Mouse (Mus musculus) B cell, adult 67 days (primary cell): ENCODE measurements around the gene Olfr1224-ps1. TPM values are rescaled to one million over a fixed set of nuclear protein-coding genes. Genes with fewer than 3 reads are reported as not detected.

Experiments used
- total RNA-seq, 2 experiments: library from RNA; stranded (reverse); gene quantifications; 4 replicates each; pipeline ENCODE4 v1.2.4; 2023

Olfr1224-ps1 gene
- not detected for total RNA-seq

GRCm38 (mm10) chr2:89163991-89164390, at the start of gene Olfr1224-ps1:
TSS of gene Olfr1224-ps1 (minus strand) at chr2:89164091.

GRCm38 (mm10) chr2:89199948-89200347, 36.1 kb upstream of the Olfr1224-ps1 start, which contains the start of gene Olfr1226:
TSS of gene Olfr1226 (minus strand) at chr2:89200048.

GRCm38 (mm10) chr2:89174569-89174968, 10.7 kb upstream of the Olfr1224-ps1 start, which contains the start of gene Olfr1225:
TSS of gene Olfr1225 (minus strand) at chr2:89174669.

GRCm38 (mm10) chr2:89151460-89151859, 12.4 kb downstream of the Olfr1224-ps1 start, which contains the start of gene Olfr1223:
TSS of gene Olfr1223 (minus strand) at chr2:89151560.

GRCm38 (mm10) chr2:89132954-89133353, 30.9 kb downstream of the Olfr1224-ps1 start, which contains the start of gene Olfr1222:
TSS of gene Olfr1222 (minus strand) at chr2:89133054.

GRCm38 (mm10) chr2:89117183-89117582, 46.7 kb downstream of the Olfr1224-ps1 start, which contains the start of gene Olfr1221:
TSS of gene Olfr1221 (minus strand) at chr2:89117283.

GRCm38 (mm10) chr2:89106735-89107134, 57.2 kb downstream of the Olfr1224-ps1 start, which contains the start of gene Olfr1220:
TSS of gene Olfr1220 (minus strand) at chr2:89106835.

Other genes with a start within 250 kb of the Olfr1224-ps1 start
- not detected for gene Olfr1209, start 248.9 kb downstream of the Olfr1224-ps1 start, total RNA-seq
- not detected for gene Olfr1211, start 226.0 kb downstream of the Olfr1224-ps1 start, total RNA-seq
- gene Olfr1212, start 210.1 kb downstream of the Olfr1224-ps1 start, total RNA-seq, result not detected
- not detected for gene Gm13762, start 183.8 kb downstream of the Olfr1224-ps1 start, total RNA-seq
- gene Olfr1214, start 171.4 kb downstream of the Olfr1224-ps1 start, total RNA-seq, result not detected
- gene Olfr1215, start 157.1 kb downstream of the Olfr1224-ps1 start, total RNA-seq, result not detected
- not detected for gene Olfr1216, start 145.8 kb downstream of the Olfr1224-ps1 start, total RNA-seq
- not detected for gene Olfr1217, start 132.0 kb downstream of the Olfr1224-ps1 start, total RNA-seq
- gene Olfr1218, start 102.9 kb downstream of the Olfr1224-ps1 start, total RNA-seq, result not detected
- not detected for gene Olfr1219, start 80.6 kb downstream of the Olfr1224-ps1 start, total RNA-seq
- not detected for gene Olfr1220, start 57.3 kb downstream of the Olfr1224-ps1 start, total RNA-seq
- gene Olfr1221, start 46.8 kb downstream of the Olfr1224-ps1 start, total RNA-seq, result not detected
- gene Olfr1222, start 31.0 kb downstream of the Olfr1224-ps1 start, total RNA-seq, result not detected
- not detected for gene Olfr1223, start 12.5 kb downstream of the Olfr1224-ps1 start, total RNA-seq
- gene Olfr1225, start 10.6 kb upstream of the Olfr1224-ps1 start, total RNA-seq, result not detected
- not detected for gene Olfr1226, start 36.0 kb upstream of the Olfr1224-ps1 start, total RNA-seq
- gene Olfr1228, start 90.0 kb upstream of the Olfr1224-ps1 start, total RNA-seq, result not detected
- not detected for gene Olfr1229, start 123.9 kb upstream of the Olfr1224-ps1 start, total RNA-seq
- not detected for gene Olfr1230, start 133.2 kb upstream of the Olfr1224-ps1 start, total RNA-seq
- not detected for gene Olfr1231, start 143.0 kb upstream of the Olfr1224-ps1 start, total RNA-seq
- gene Olfr1232, start 165.6 kb upstream of the Olfr1224-ps1 start, total RNA-seq, result not detected
- gene Olfr1233, start 178.3 kb upstream of the Olfr1224-ps1 start, total RNA-seq, result not detected
- not detected for gene Olfr1234, start 200.8 kb upstream of the Olfr1224-ps1 start, total RNA-seq
- not detected for gene Olfr1238, start 245.6 kb upstream of the Olfr1224-ps1 start, total RNA-seq